Mouse (Mus musculus): Measurements from ENCODE around the gene Chrm5. TPM values are rescaled to one million over a fixed set of nuclear protein-coding genes. Genes with fewer than 3 reads are reported as not detected.

The Chrm5 gene
- polyA plus RNA-seq, 1 experiment from 2014 or later: 1.2 TPM

DNA sequence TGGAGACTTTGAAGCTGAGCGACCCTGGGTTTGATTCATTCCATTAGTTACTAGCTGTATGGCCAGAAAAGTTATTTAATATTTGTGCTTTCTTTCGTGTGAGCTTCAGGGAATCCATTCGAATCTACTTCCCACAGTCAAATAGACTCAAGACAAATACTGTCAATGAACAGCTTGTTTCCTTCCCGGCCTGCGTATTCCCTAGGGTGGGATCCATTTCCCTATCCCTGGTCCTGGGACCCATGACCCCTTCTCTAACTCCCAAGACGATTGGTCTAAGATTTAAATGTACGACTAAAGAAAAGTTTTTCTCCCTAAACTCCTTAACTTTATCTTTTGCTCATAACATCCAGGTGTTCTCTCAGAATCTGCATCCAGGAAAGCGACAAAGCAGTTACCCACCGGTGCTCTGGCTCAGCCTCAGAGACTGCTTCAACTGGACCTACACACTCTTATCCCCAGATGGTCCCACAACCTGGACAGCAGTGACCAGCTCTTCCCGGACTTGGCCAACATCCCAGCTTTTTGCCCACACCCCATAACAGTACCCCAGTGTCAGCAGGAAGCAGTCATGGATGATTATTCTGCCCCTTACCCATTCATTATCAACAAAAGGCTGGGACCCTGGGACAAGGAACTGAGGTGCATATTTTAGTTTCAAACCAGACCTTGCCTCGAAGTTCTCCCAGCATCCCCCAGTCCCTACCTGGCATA, 10.1 kb upstream of the Chrm5 start:
- DNase-seq (ENCODE audit: low spot score): no peak
- Histone ChIP-seq H3K27ac (no peak overlapping the region), H3K9me3 (ENCODE audit: control insufficient read depth, low read length) (no peaks in the 10 kb centered on the region), H3K4me1 (replicated peaks; ENCODE audit: control insufficient read depth, insufficient read depth, low read length) (peaks cover 12% of the 10 kb centered on the region), H3K27me3 (ENCODE audit: control insufficient read depth, insufficient read depth, low read length) (no peaks in the 10 kb centered on the region), H3K9ac (no peak overlapping the region), H3K4me3 (replicated peaks; ENCODE audit: low read length) (no peak overlapping the region), H3K4me2 (replicated peaks) (no peak overlapping the region), H3K36me3 (replicated peaks; ENCODE audit: control insufficient read depth, insufficient read depth) (no peaks in the 10 kb centered on the region)
- 78% methylated on average over 11 of the region's 11 CpGs for WGBS
- ATAC-seq (ENCODE audit: low FRiP score): no peak

DNA sequence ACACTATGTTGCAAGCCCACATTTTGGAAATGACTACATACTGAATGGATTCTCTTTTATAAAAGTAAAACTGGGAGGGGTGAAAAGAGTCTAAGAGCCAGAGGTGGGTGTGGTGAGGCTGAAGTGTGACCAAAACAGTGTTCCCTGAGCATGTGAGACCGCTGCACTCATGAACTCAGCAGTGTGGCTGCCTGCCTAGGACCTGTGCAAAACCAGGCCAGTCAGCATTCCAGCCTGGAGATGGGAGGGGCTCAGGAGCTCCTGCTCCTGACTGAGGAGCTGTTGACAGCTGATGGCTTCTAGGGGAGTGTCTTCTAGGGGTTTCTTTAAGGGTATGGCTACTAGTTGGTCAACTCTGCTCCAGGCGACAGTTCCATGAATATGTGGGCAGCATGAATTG, 4.3 kb upstream of the Chrm5 start:
- no peak overlapping the region for H3K4me3 ChIP-seq (replicated peaks; ENCODE audit: low read length)
- H3K4me2 ChIP-seq (replicated peaks): no peak overlapping the region
- no peaks in the 10 kb centered on the region for H3K36me3 ChIP-seq (replicated peaks; ENCODE audit: control insufficient read depth, insufficient read depth)
- no peak overlapping the region for H3K27ac ChIP-seq
- ATAC-seq (ENCODE audit: low FRiP score) (no peak), DNase-seq (ENCODE audit: low spot score) (no peak)
- H3K4me1 ChIP-seq (replicated peaks; ENCODE audit: control insufficient read depth, insufficient read depth, low read length): no peaks in the 10 kb centered on the region
- H3K9ac ChIP-seq: no peak overlapping the region
- no peaks in the 10 kb centered on the region for H3K27me3 ChIP-seq (ENCODE audit: control insufficient read depth, insufficient read depth, low read length)
- H3K9me3 ChIP-seq (ENCODE audit: control insufficient read depth, low read length): no peaks in the 10 kb centered on the region
- 78% methylated on average over 2 of the region's 2 CpGs for WGBS

DNA sequence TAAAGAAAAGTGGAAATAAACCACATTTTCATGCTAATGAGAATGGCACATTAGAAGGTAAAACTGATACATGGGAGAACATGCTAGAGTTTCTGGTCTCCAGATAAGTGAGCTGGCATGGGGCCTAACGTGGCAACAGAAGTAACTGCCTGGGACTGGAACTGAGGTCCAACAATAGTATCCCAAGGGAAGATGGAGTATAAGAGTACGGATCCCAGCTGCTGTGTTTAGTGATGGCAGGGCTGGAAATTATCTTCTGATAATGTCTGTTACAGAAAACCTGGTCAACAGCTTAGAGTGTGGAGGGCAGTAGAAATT, 2.7 kb upstream of the Chrm5 start:
- WGBS: 75% methylated on average over 2 of the region's 2 CpGs
- H3K4me3 ChIP-seq (replicated peaks; ENCODE audit: low read length): no peak overlapping the region
- no peaks in the 10 kb centered on the region for H3K36me3 ChIP-seq (replicated peaks; ENCODE audit: control insufficient read depth, insufficient read depth)
- H3K9me3 ChIP-seq (ENCODE audit: control insufficient read depth, low read length): no peaks in the 10 kb centered on the region
- no peak overlapping the region for H3K9ac ChIP-seq
- no peak overlapping the region for H3K27ac ChIP-seq
- no peak overlapping the region for H3K4me2 ChIP-seq (replicated peaks)
- no peak for DNase-seq (ENCODE audit: low spot score)
- ATAC-seq (ENCODE audit: low FRiP score): no peak
- H3K4me1 ChIP-seq (replicated peaks; ENCODE audit: control insufficient read depth, insufficient read depth, low read length): no peaks in the 10 kb centered on the region
- no peaks in the 10 kb centered on the region for H3K27me3 ChIP-seq (ENCODE audit: control insufficient read depth, insufficient read depth, low read length)

DNA sequence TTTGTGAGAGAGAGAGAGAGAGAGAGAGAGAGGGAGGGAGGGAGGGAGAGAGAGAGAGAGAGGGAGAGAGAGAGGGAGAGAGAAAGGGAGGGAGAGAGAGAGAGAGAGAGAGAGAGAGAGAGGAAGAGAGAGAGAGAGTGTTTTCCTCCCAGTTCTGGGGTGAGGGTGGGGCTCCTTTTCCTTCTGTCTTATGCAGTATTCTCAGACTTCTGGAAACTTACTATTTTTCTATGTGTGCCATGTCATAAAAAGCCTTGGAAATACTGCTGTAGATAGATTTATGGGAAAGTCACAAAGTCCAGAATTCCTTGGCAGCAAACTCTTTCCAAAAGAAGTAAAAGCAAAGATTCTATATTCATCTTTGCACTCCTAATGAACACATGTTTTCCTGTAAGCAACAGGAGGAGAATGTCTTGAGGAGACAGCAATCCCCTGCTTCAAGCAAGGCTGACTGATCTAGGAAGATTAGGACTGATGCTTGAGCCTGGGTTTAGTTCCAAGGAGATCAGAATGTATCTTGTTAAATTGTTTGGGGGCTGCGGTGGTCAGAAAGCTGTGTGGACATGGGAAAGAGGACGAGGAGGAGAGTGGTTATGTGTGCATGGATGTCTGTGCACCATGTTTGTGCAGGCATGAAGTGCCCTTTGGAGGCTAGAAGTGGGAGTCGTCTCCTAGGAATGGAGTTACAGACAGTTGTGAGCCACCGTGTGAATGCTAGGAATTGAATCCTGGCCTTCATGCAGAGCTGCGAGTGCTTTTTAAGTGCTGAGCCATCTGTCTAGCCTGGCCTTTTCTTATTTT, 2.2 kb upstream of the Chrm5 start:
- Histone ChIP-seq H3K27ac (no peak overlapping the region), H3K36me3 (replicated peaks; ENCODE audit: control insufficient read depth, insufficient read depth) (no peaks in the 10 kb centered on the region), H3K27me3 (ENCODE audit: control insufficient read depth, insufficient read depth, low read length) (no peaks in the 10 kb centered on the region), H3K4me2 (replicated peaks) (no peak overlapping the region), H3K9ac (no peak overlapping the region), H3K4me3 (replicated peaks; ENCODE audit: low read length) (no peak overlapping the region), H3K9me3 (ENCODE audit: control insufficient read depth, low read length) (no peaks in the 10 kb centered on the region), H3K4me1 (replicated peaks; ENCODE audit: control insufficient read depth, insufficient read depth, low read length) (no peaks in the 10 kb centered on the region)
- ATAC-seq (ENCODE audit: low FRiP score): no peak
- no peak for DNase-seq (ENCODE audit: low spot score)
- WGBS: 81% methylated on average over 5 of the region's 5 CpGs

DNA sequence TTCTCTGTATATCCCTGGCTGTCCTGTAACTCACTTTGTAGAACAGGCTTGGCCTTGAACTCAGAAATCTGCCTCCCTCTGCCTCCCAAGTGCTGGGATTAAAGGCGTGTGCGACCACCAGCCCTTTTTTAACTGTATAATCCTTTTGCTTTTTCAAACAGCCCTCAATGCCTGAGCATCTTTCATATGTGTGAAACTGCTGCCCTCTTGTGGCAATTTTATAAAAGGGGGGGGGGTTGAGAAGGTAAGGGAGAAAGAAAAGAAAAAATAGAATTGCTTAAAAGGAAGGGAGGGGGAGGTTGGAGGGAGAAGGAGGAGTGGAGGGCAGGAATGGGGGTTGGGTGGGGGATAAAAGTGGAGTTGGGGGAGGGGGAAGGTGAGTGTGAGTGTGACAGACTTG, 995 bp upstream of the Chrm5 start:
- Histone ChIP-seq H3K9ac (no peak overlapping the region), H3K4me2 (replicated peaks) (no peak overlapping the region), H3K4me1 (replicated peaks; ENCODE audit: control insufficient read depth, insufficient read depth, low read length) (no peaks in the 10 kb centered on the region), H3K9me3 (ENCODE audit: control insufficient read depth, low read length) (no peaks in the 10 kb centered on the region), H3K27ac (no peak overlapping the region), H3K36me3 (replicated peaks; ENCODE audit: control insufficient read depth, insufficient read depth) (no peaks in the 10 kb centered on the region), H3K4me3 (replicated peaks; ENCODE audit: low read length) (no peak overlapping the region), H3K27me3 (ENCODE audit: control insufficient read depth, insufficient read depth, low read length) (no peaks in the 10 kb centered on the region)
- peak; percentile 73 for DNase-seq (ENCODE audit: low spot score)
- ATAC-seq (ENCODE audit: low FRiP score): peak; percentile 37; the same call in 1 of the 2 replicates
- WGBS: 0% methylated on average over 2 of the region's 2 CpGs

DNA sequence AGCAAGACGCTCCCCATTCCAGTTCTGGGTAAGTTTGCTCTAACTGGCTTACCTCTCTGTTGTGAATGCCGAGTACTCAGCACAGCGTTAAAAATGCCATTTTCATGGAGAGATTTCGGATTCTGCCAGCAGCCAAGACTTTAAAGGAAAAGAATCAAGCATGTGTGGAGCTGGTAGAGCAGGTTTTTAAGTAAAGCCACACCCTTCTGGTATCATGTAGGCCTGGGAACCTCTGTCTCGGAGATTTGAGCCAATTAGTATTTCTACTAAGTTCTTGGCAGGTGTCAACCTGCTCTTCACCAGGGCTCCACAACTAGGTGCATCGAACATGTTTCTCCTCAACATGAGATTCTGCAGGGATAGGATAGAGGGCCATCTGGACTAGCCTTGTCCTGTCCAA, 4.0 kb downstream of the Chrm5 start:
- ATAC-seq (ENCODE audit: low FRiP score): no peak
- Histone ChIP-seq H3K4me1 (replicated peaks; ENCODE audit: control insufficient read depth, insufficient read depth, low read length) (no peaks in the 10 kb centered on the region), H3K27me3 (ENCODE audit: control insufficient read depth, insufficient read depth, low read length) (no peaks in the 10 kb centered on the region), H3K9me3 (ENCODE audit: control insufficient read depth, low read length) (no peaks in the 10 kb centered on the region), H3K36me3 (replicated peaks; ENCODE audit: control insufficient read depth, insufficient read depth) (no peaks in the 10 kb centered on the region; the same call in 1 of the 2 replicates), H3K9ac (no peak overlapping the region), H3K4me2 (replicated peaks) (no peak overlapping the region), H3K27ac (no peak overlapping the region), H3K4me3 (replicated peaks; ENCODE audit: low read length) (no peak overlapping the region)
- 86% methylated on average over 6 of the region's 6 CpGs for WGBS
- no peak for DNase-seq (ENCODE audit: low spot score)

DNA sequence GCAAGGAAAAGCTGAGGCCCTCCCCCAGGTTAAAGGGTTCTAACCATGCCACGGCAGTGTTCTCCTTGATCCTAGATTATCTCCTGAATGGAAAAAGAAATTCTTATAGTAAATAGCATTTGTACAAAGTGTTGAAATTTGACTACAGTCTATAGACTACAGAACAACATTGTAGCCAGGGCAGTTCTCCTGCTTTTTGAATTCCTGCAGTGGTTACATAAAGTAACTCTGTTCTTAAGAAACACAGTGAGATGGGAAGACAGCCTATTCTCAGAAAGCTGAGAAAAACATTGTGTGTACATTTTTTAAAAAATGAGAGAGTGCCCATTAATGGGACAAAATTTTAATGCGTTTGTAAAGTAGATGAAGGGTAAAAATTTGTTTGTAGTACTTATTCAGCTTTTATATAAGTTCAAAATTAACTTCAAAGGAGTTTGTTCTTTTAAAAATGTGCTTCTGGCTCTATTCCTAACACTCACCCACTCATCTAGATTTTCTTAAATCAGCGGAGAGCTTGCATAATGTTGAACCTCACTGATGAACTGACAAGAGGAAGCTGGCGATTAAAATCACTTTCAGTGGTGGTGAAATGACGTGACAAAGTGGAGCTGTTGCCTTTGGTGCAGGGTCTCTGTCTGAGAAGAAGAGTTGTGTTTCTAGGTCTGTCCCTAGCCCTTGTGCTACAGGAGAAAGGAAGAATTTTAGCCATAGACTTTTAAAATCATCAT, 5.4 kb downstream of the Chrm5 start:
- no peak overlapping the region for H3K4me2 ChIP-seq (replicated peaks)
- H3K4me3 ChIP-seq (replicated peaks; ENCODE audit: low read length): no peak overlapping the region
- no peak overlapping the region for H3K27ac ChIP-seq
- H3K4me1 ChIP-seq (replicated peaks; ENCODE audit: control insufficient read depth, insufficient read depth, low read length): no peaks in the 10 kb centered on the region
- H3K27me3 ChIP-seq (ENCODE audit: control insufficient read depth, insufficient read depth, low read length): no peaks in the 10 kb centered on the region
- WGBS: 80% methylated on average over 5 of the region's 5 CpGs
- peaks cover 4% of the 10 kb centered on the region; the same call in 1 of the 2 replicates for H3K36me3 ChIP-seq (replicated peaks; ENCODE audit: control insufficient read depth, insufficient read depth)
- DNase-seq (ENCODE audit: low spot score): no peak
- ATAC-seq (ENCODE audit: low FRiP score): no peak
- H3K9me3 ChIP-seq (ENCODE audit: control insufficient read depth, low read length): no peaks in the 10 kb centered on the region
- H3K9ac ChIP-seq: no peak overlapping the region

DNA sequence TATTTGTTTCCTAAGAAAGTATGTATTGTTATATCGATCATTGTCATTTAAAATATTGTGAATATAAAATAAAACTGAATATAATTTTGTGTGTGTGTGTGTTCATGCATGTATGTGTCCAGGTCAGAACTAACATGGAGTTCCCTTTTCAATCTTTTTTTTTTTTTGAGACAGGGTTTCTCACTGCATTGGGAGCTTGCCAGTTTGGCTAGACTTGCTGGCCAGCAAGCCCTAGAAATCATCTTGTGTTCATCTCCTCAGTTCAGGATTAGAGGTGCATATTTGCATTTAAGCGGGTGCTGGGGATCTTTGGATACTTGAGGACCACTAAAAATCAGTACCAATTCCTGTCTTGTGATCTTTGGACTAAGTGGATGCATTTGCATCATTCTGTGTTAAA, 8.5 kb downstream of the Chrm5 start:
- 92% methylated on average over 2 of the region's 2 CpGs for WGBS
- Histone ChIP-seq H3K4me2 (replicated peaks) (no peak overlapping the region), H3K9me3 (ENCODE audit: control insufficient read depth, low read length) (no peaks in the 10 kb centered on the region), H3K4me1 (replicated peaks; ENCODE audit: control insufficient read depth, insufficient read depth, low read length) (no peaks in the 10 kb centered on the region), H3K27me3 (ENCODE audit: control insufficient read depth, insufficient read depth, low read length) (no peaks in the 10 kb centered on the region), H3K27ac (no peak overlapping the region), H3K9ac (no peak overlapping the region), H3K36me3 (replicated peaks; ENCODE audit: control insufficient read depth, insufficient read depth) (peaks cover 34% of the 10 kb centered on the region), H3K4me3 (replicated peaks; ENCODE audit: low read length) (no peak overlapping the region)
- no peak for DNase-seq (ENCODE audit: low spot score)
- ATAC-seq (ENCODE audit: low FRiP score): no peak

DNA sequence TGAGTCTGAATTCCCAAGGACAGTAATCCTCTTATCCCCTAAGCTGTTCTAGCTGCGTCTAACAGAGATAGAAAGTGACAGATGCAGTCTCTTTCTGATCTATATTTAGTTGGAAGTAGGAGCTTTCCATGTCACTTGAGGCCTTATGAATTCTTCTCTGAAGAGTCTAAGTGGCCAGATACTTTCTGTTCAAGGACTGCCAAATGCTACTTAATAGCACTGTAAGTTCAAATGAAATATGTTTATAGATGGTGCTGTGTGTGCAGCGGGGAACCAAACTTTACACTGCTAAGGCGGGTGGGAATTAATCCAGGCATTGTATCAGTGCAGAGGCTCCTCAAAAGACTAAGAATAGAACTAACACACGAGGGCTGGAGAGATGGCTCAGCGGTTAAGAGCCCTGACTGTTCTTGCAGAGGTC, 9.6 kb downstream of the Chrm5 start:
- Histone ChIP-seq H3K27ac (no peak overlapping the region), H3K4me2 (replicated peaks) (no peak overlapping the region), H3K27me3 (ENCODE audit: control insufficient read depth, insufficient read depth, low read length) (no peaks in the 10 kb centered on the region), H3K9ac (no peak overlapping the region), H3K4me1 (replicated peaks; ENCODE audit: control insufficient read depth, insufficient read depth, low read length) (no peaks in the 10 kb centered on the region), H3K36me3 (replicated peaks; ENCODE audit: control insufficient read depth, insufficient read depth) (peaks cover 45% of the 10 kb centered on the region), H3K4me3 (replicated peaks; ENCODE audit: low read length) (no peak overlapping the region), H3K9me3 (ENCODE audit: control insufficient read depth, low read length) (no peaks in the 10 kb centered on the region)
- ATAC-seq (ENCODE audit: low FRiP score) (no peak), DNase-seq (ENCODE audit: low spot score) (no peak)
- WGBS: 78% methylated on average over 5 of the region's 5 CpGs
